Mouse (Mus musculus): ENCODE results near the gene Ttc23. TPM values are rescaled to one million over a fixed set of nuclear protein-coding genes. Genes with fewer than 3 reads are reported as not detected.
A peak's percentile ranks its signal among the peaks of the same experiment; 100 is the strongest.

Gene Ttc23
- 4.3 and 5.4 TPM in 2 replicates for polyA plus RNA-seq (2016; fragmentation: Nextera tagmentation; extraction: Ambion mirVana)

GRCm38 (mm10) chr7:67647277-67647676 is at the start of gene Ttc23:
Ttc23 (plus strand) TSS chr7:67647410.
- no peak for ATAC-seq
- 32% methylated on average over 5 of the region's 5 CpGs for WGBS (ENCODE audit: insufficient replicate concordance)

GRCm38 (mm10) chr7:67598050-67598449 is 49.2 kb upstream of the Ttc23 start:
- 68% methylated on average over 3 of the region's 3 CpGs for WGBS (ENCODE audit: insufficient replicate concordance)
- no peak overlapping the region for H3K4me2 ChIP-seq
- no peaks in the 10 kb centered on the region for H3K36me3 ChIP-seq
- H3K27ac ChIP-seq = no peak overlapping the region
- no peak overlapping the region for H3K4me3 ChIP-seq
- H3K27me3 ChIP-seq (replicated peaks) = no peaks in the 10 kb centered on the region
- no peaks in the 10 kb centered on the region for H3K9me3 ChIP-seq (replicated peaks)
- H3K9ac ChIP-seq = no peak overlapping the region
- ATAC-seq = no peak
- H3K4me1 ChIP-seq = 0 out of 2 replicates have a peak, but pooled peaks cover 4% of the 10 kb centered on the region

More at GRCm38 (mm10) chr7:67647277-67647676, at the start of gene Ttc23:
- peak within 1 kb of the TSS; percentile 86 for H3K4me2 ChIP-seq
- peak within 1 kb of the TSS; percentile 71 for H3K4me3 ChIP-seq
- H3K27ac ChIP-seq = peak within 1 kb of the TSS; percentile 81; the same call in 1 of the 2 replicates
- no peaks in the 10 kb centered on the region for H3K9me3 ChIP-seq (replicated peaks)
- peak within 1 kb of the TSS; percentile 86 for H3K9ac ChIP-seq
- no peaks in the 10 kb centered on the region for H3K27me3 ChIP-seq (replicated peaks)
- no peaks in the 10 kb centered on the region for H3K36me3 ChIP-seq
- peaks cover 21% of the 10 kb centered on the region for H3K4me1 ChIP-seq

- H3K4me1 ChIP-seq = no peaks in the 10 kb centered on the region
- H3K27me3 ChIP-seq (replicated peaks) = no peaks in the 10 kb centered on the region
- WGBS (ENCODE audit: insufficient replicate concordance) = 60% methylated on average over 6 of the region's 6 CpGs
- no peak overlapping the region for H3K27ac ChIP-seq
- no peaks in the 10 kb centered on the region for H3K9me3 ChIP-seq (replicated peaks)
- H3K4me2 ChIP-seq = no peak overlapping the region
- ATAC-seq = no peak
- H3K9ac ChIP-seq = no peak overlapping the region
- H3K36me3 ChIP-seq = no peaks in the 10 kb centered on the region
- no peak overlapping the region for H3K4me3 ChIP-seq
These were observed 42.1 kb upstream of the Ttc23 start for GRCm38 (mm10) chr7:67605114-67605513.

- no peak overlapping the region for H3K27ac ChIP-seq
- ATAC-seq = no peak
- no peaks in the 10 kb centered on the region for H3K27me3 ChIP-seq (replicated peaks)
- H3K36me3 ChIP-seq = no peaks in the 10 kb centered on the region
- H3K4me2 ChIP-seq = no peak overlapping the region
- no peak overlapping the region for H3K4me3 ChIP-seq
- WGBS (ENCODE audit: insufficient replicate concordance) = 67% methylated on average over 1 of the region's 1 CpGs
- H3K4me1 ChIP-seq = no peaks in the 10 kb centered on the region
- H3K9ac ChIP-seq = no peak overlapping the region
- no peaks in the 10 kb centered on the region for H3K9me3 ChIP-seq (replicated peaks)
These were observed 41.0 kb upstream of the Ttc23 start for GRCm38 (mm10) chr7:67606250-67606649.

- 78% methylated on average over 5 of the region's 5 CpGs for WGBS (ENCODE audit: insufficient replicate concordance)
These were observed 39.4 kb upstream of the Ttc23 start for GRCm38 (mm10) chr7:67607669-67608347.

GRCm38 (mm10) chr7:67608348-67609024 is 38.7 kb upstream of the Ttc23 start:
- no peak overlapping the region for H3K27ac ChIP-seq
- 69% methylated on average over 4 of the region's 4 CpGs for WGBS (ENCODE audit: insufficient replicate concordance)
- no peak overlapping the region for H3K9ac ChIP-seq
- H3K9me3 ChIP-seq (replicated peaks) = no peaks in the 10 kb centered on the region
- no peaks in the 10 kb centered on the region for H3K4me1 ChIP-seq
- no peak for ATAC-seq
- H3K4me2 ChIP-seq = no peak overlapping the region
- no peaks in the 10 kb centered on the region for H3K27me3 ChIP-seq (replicated peaks)
- H3K4me3 ChIP-seq = no peak overlapping the region
- H3K36me3 ChIP-seq = no peaks in the 10 kb centered on the region

More at GRCm38 (mm10) chr7:67607669-67608347, 39.4 kb upstream of the Ttc23 start:
- Histone ChIP-seq H3K9ac (no peak overlapping the region), H3K4me2 (no peak overlapping the region), H3K9me3 (replicated peaks) (no peaks in the 10 kb centered on the region), H3K36me3 (no peaks in the 10 kb centered on the region), H3K27ac (no peak overlapping the region), H3K27me3 (replicated peaks) (no peaks in the 10 kb centered on the region), H3K4me1 (no peaks in the 10 kb centered on the region), H3K4me3 (no peak overlapping the region)
- ATAC-seq = no peak

- H3K4me2 ChIP-seq = no peak overlapping the region
- no peak for ATAC-seq
- no peaks in the 10 kb centered on the region for H3K36me3 ChIP-seq
- H3K9ac ChIP-seq = no peak overlapping the region
- 56% methylated on average over 10 of the region's 10 CpGs for WGBS (ENCODE audit: insufficient replicate concordance)
- H3K27ac ChIP-seq = no peak overlapping the region
- H3K9me3 ChIP-seq (replicated peaks) = no peaks in the 10 kb centered on the region
- no peak overlapping the region for H3K4me3 ChIP-seq
- H3K4me1 ChIP-seq = no peaks in the 10 kb centered on the region
- H3K27me3 ChIP-seq (replicated peaks) = no peaks in the 10 kb centered on the region
These were observed 33.3 kb upstream of the Ttc23 start for GRCm38 (mm10) chr7:67613795-67614463.

- Histone ChIP-seq H3K36me3 (no peaks in the 10 kb centered on the region), H3K27ac (no peak overlapping the region), H3K4me2 (no peak overlapping the region), H3K9ac (no peak overlapping the region), H3K9me3 (replicated peaks) (no peaks in the 10 kb centered on the region), H3K4me3 (no peak overlapping the region), H3K4me1 (no peaks in the 10 kb centered on the region), H3K27me3 (replicated peaks) (no peaks in the 10 kb centered on the region)
- WGBS (ENCODE audit: insufficient replicate concordance) = 67% methylated on average over 7 of the region's 7 CpGs
- no peak for ATAC-seq
These were observed 32.7 kb upstream of the Ttc23 start for GRCm38 (mm10) chr7:67614464-67614861.

GRCm38 (mm10) chr7:67616890-67617289 is 30.3 kb upstream of the Ttc23 start:
- ATAC-seq = no peak
- H3K4me2 ChIP-seq = no peak overlapping the region
- no peak overlapping the region for H3K9ac ChIP-seq
- no peak overlapping the region for H3K27ac ChIP-seq
- no peak overlapping the region for H3K4me3 ChIP-seq
- no peaks in the 10 kb centered on the region for H3K36me3 ChIP-seq
- 62% methylated on average over 4 of the region's 4 CpGs for WGBS (ENCODE audit: insufficient replicate concordance)
- no peaks in the 10 kb centered on the region for H3K27me3 ChIP-seq (replicated peaks)
- H3K9me3 ChIP-seq (replicated peaks) = no peaks in the 10 kb centered on the region
- H3K4me1 ChIP-seq = no peaks in the 10 kb centered on the region

- H3K9ac ChIP-seq = no peak overlapping the region
- no peaks in the 10 kb centered on the region for H3K4me1 ChIP-seq
- no peaks in the 10 kb centered on the region for H3K9me3 ChIP-seq (replicated peaks)
- H3K27me3 ChIP-seq (replicated peaks) = no peaks in the 10 kb centered on the region
- WGBS (ENCODE audit: insufficient replicate concordance) = 86% methylated on average over 10 of the region's 10 CpGs
- H3K27ac ChIP-seq = no peak overlapping the region
- no peak overlapping the region for H3K4me3 ChIP-seq
- H3K4me2 ChIP-seq = no peak overlapping the region
- H3K36me3 ChIP-seq = no peaks in the 10 kb centered on the region
- no peak for ATAC-seq
These were observed 29.6 kb upstream of the Ttc23 start for GRCm38 (mm10) chr7:67617646-67618045.

GRCm38 (mm10) chr7:67618316-67618715 is 28.9 kb upstream of the Ttc23 start:
- H3K27ac ChIP-seq = no peak overlapping the region
- ATAC-seq = no peak
- H3K4me3 ChIP-seq = no peak overlapping the region
- H3K9me3 ChIP-seq (replicated peaks) = no peaks in the 10 kb centered on the region
- H3K4me2 ChIP-seq = no peak overlapping the region
- no peak overlapping the region for H3K9ac ChIP-seq
- 75% methylated on average over 3 of the region's 3 CpGs for WGBS (ENCODE audit: insufficient replicate concordance)
- no peaks in the 10 kb centered on the region for H3K27me3 ChIP-seq (replicated peaks)
- no peaks in the 10 kb centered on the region for H3K36me3 ChIP-seq
- H3K4me1 ChIP-seq = no peaks in the 10 kb centered on the region

GRCm38 (mm10) chr7:67619836-67620235 is 27.4 kb upstream of the Ttc23 start:
- no peak for ATAC-seq
- H3K4me3 ChIP-seq = no peak overlapping the region
- H3K36me3 ChIP-seq = no peaks in the 10 kb centered on the region
- H3K27me3 ChIP-seq (replicated peaks) = no peaks in the 10 kb centered on the region
- no peaks in the 10 kb centered on the region for H3K9me3 ChIP-seq (replicated peaks)
- 65% methylated on average over 4 of the region's 4 CpGs for WGBS (ENCODE audit: insufficient replicate concordance)
- H3K9ac ChIP-seq = no peak overlapping the region
- no peak overlapping the region for H3K4me2 ChIP-seq
- H3K27ac ChIP-seq = no peak overlapping the region
- H3K4me1 ChIP-seq = no peaks in the 10 kb centered on the region

All from liver, embryonic 12.5 days (tissue).